Mouse (Mus musculus) cortical plate, adult 2 months (tissue): Measurements from ENCODE around the gene Dleu7.

ENCODE experiments used
- CTCF ChIP-seq: fragments of 200-500 bp; IDR thresholded peaks from 2 replicates; pipeline ENCODE4 v1.5.1; 2011; ENCODE audit warnings: mild to moderate bottlenecking, control low read depth, low read length; ENCODE audit not compliant: insufficient read depth; ENCODE audit errors: extremely low read depth
- POLR2A ChIP-seq: fragments of 200-500 bp; IDR thresholded peaks from 2 replicates; pipeline ENCODE4 v1.6.1; 2011; ENCODE audit warnings: mild to moderate bottlenecking, low read length, control low read depth; ENCODE audit not compliant: insufficient read depth; ENCODE audit errors: extremely low read depth

DNA sequence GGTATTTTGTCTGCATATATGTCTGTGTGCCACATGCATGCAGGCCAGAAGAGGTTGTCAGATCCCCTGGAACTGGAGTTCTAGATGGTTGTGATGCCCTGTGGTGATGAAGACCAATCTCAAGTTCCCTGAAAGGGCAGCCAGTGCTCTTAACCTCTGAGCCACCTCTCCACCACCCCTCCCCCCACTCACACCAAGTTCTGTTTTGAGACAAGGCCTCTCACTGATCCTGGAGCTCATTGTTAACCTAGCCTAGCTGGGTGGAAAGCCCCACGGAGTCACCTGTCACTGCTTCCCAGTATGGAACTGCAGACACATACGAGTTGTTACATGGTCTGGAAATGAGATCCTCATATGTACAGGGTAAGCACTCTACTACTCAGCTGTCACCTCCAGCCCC is 9.9 kb downstream of the Dleu7 start:
- TF ChIP-seq CTCF = no peak
- TF ChIP-seq POLR2A = no peak
